Mouse (Mus musculus): ENCODE data around the gene Cdc42ep4.

GRCm38 (mm10) chr11:113739213-113739612, 12.5 kb downstream of the Cdc42ep4 start:
- TF ChIP-seq CTCF (IDR thresholded peaks at IDR 0.05; ENCODE audit: extremely low read depth, insufficient read depth, insufficient read length, insufficient replicate concordance) (no peak), POLR2A (IDR thresholded peaks at IDR 0.05; ENCODE audit: low read depth, low read length) (no peak)

Data from spleen, adult 2 months (tissue).